Mouse (Mus musculus) megakaryocyte, embryonic 14.5 days (primary cell): ENCODE measurements around the gene Frem2.

Experiments
- FLI1 ChIP-seq: IDR thresholded peaks from 2 replicates; pipeline ENCODE4 v1.6.1; 2012; ENCODE audit warnings: low read length, inconsistent platforms, mixed read lengths
- GATA1 ChIP-seq: IDR thresholded peaks from 3 replicates; pipeline ENCODE4 v1.6.1; 2012; ENCODE audit warnings: mixed read lengths, low read length, inconsistent platforms, borderline replicate concordance

- TF ChIP-seq GATA1 (no peak), FLI1 (no peak)
Measured at GRCm38 (mm10) chr3:53682244-53682643, 25.1 kb upstream of the Frem2 start.
